Mouse (Mus musculus) E14TG2a.4 (cell line): ENCODE measurements around the gene Bsg.

Experiments
- H3K27me3 ChIP-seq: 2 replicates; pipeline ENCODE4 v1.6.1; 2014; ENCODE audit warnings: low read length, control low read depth; ENCODE audit not compliant: insufficient read depth
- H3K36me3 ChIP-seq: 2 replicates; pipeline ENCODE4 v1.6.1; 2014; ENCODE audit warnings: low read length, control low read depth; ENCODE audit not compliant: insufficient read depth
- H3K4me1 ChIP-seq: replicated peaks from 2 replicates; pipeline ENCODE4 v1.6.1; 2014; ENCODE audit warnings: low read depth, low read length, control low read depth
- H3K4me3 ChIP-seq: replicated peaks from 2 replicates; pipeline ENCODE4 v1.5.1; 2014; ENCODE audit warnings: mild to moderate bottlenecking, low read length
- H3K9me3 ChIP-seq: 2 replicates; pipeline ENCODE4 v1.6.1; 2014; ENCODE audit warnings: low read length, control low read depth
- CTCF ChIP-seq: conservative IDR thresholded peaks from 2 replicates; pipeline ENCODE4 v1.5.1; 2014; ENCODE audit warnings: low read length
- NANOG ChIP-seq: IDR thresholded peaks from 2 replicates; pipeline ENCODE4 v1.6.1; 2014; ENCODE audit warnings: borderline replicate concordance, low read length, mixed read lengths
- POU5F1 ChIP-seq: IDR thresholded peaks from 2 replicates; pipeline ENCODE4 v1.6.1; 2014; ENCODE audit warnings: low read length, borderline replicate concordance

Bsg gene

DNA sequence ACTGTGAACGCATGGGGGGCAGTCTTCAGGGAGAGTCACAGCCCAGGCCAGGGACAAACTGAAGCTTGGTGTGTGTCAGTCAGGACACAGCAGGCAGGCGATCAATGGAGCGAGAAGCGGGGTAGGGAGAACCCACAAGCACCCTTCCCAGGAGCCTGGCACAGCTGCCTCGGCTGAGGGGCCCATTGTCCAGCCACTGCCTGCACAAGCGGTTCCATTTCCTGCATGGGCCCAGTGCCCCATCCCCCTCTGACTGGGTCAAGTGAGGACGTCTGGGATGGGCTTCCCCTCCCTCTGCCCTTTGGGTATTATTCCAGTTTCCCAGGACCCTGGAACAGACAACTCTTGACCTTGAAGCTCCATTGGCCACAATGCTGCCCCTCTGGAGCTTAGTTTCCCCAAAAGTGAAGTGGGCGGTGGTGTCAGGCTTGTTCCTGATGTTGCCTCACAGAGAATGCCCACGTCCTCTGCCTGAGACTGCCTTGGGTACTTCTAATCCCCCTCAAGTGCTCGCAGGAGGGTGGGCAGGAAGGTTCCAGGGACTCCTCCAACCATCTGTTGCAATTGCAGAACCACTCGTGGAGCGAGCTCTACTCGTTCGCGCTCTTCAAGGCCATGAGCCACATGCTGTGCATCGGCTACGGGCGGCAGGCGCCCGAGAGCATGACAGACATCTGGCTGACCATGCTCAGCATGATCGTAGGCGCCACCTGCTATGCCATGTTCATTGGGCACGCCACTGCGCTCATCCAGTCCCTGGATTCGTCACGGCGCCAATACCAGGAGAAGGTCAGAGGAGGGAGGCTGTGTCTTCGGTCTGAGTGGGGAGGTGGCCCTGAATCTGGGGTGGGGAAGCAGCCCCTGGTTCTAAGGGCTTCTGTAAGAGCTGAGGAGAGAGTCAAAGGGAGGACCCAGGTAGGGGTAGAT is 24.3 kb downstream of the Bsg start:
- peak overlapping the region; percentile 23; the same call in 1 of the 2 replicates for H3K4me3 ChIP-seq
- no peaks in the 10 kb centered on the region for H3K27me3 ChIP-seq
- H3K36me3 ChIP-seq, result peaks cover 41% of the 10 kb centered on the region
- peaks cover 47% of the 10 kb centered on the region for H3K4me1 ChIP-seq
- H3K9me3 ChIP-seq, result peaks cover 13% of the 10 kb centered on the region
- no peak for TF ChIP-seq POU5F1
- no peak for TF ChIP-seq CTCF
- no peak for TF ChIP-seq NANOG

DNA sequence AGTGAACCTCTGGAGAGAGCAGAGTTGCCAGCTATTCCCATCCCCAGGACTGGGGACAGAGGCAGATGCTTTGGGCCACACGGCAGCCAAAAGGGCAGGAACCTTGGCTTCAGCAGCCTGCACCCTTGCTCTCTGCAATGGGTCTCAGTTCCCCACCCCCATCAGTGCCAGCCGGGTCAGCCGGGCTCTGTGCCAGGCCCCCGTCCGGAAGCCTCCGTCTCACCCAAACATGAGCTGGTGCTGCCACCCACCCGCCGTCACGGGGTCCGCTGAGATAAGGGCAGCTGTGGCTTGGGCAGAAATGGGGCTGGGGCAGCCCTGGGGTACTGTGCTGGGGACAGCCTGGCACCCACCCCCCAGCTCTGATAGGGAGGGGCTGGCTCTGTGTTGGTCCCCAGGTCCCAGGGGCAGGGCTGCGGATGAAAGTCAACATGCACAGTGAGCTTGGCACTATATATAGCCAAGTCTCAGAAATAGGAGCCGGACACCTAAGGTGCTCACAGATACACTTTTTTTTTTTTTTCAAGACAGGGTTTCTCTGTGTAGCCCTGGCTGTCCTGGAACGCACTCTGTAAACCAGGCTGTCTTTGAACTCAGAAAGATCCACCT is 25.2 kb downstream of the Bsg start:
- no peaks in the 10 kb centered on the region; the same call in 1 of the 2 replicates for H3K27me3 ChIP-seq
- TF ChIP-seq CTCF (no peak), POU5F1 (no peak), NANOG (no peak)
- peaks cover 47% of the 10 kb centered on the region for H3K4me1 ChIP-seq
- peaks cover 48% of the 10 kb centered on the region for H3K36me3 ChIP-seq
- H3K4me3 ChIP-seq, result no peak overlapping the region
- peaks cover 13% of the 10 kb centered on the region for H3K9me3 ChIP-seq

DNA sequence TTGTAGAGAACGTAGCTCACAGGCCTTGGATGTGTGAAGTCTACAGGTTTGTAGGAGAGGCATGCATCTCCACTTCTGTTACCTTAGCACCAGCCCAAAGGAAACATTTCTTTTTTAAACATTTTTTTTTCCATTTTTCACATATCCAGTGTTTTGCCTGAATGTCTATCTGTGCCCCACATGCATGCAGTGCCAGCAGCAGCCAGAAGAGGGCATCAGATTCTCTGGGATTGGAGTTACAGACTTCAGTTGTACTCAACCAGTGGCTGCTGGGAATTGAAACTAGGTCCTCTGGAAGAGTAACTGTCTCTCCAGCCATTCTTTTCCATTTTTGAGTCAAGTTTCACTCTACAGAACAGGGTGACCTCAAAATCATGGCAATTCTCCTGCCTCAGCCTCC is 28.2 kb downstream of the Bsg start:
- H3K4me1 ChIP-seq, result peaks cover 40% of the 10 kb centered on the region
- no peaks in the 10 kb centered on the region; the same call in none of the 2 replicates for H3K27me3 ChIP-seq
- H3K4me3 ChIP-seq, result no peak overlapping the region
- TF ChIP-seq CTCF (peak; percentile 95), NANOG (no peak), POU5F1 (no peak)
- H3K36me3 ChIP-seq, result peaks cover 48% of the 10 kb centered on the region
- peaks cover 16% of the 10 kb centered on the region for H3K9me3 ChIP-seq

DNA sequence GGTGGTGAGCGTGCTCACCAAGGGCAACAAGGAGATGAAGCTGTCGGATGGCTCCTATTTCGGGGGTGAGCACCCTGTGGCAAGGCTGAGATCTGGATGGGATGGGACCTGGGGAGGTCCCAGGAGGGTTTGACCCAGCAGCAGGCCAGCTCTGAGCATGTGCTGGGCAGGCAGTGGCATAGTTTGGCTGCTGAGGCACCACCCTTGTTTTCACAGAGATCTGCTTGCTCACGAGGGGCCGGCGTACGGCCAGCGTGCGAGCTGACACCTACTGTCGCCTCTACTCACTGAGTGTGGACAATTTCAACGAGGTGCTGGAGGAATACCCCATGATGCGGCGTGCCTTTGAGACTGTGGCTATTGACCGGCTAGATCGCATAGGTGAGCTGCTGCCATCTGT is 29.6 kb downstream of the Bsg start:
- TF ChIP-seq POU5F1, result no peak
- TF ChIP-seq CTCF, result no peak
- no peak for TF ChIP-seq NANOG
- H3K27me3 ChIP-seq, result no peaks in the 10 kb centered on the region; the same call in none of the 2 replicates
- H3K9me3 ChIP-seq, result peaks cover 28% of the 10 kb centered on the region
- peaks cover 60% of the 10 kb centered on the region for H3K36me3 ChIP-seq
- H3K4me3 ChIP-seq, result no peak overlapping the region
- H3K4me1 ChIP-seq, result peaks cover 30% of the 10 kb centered on the region

DNA sequence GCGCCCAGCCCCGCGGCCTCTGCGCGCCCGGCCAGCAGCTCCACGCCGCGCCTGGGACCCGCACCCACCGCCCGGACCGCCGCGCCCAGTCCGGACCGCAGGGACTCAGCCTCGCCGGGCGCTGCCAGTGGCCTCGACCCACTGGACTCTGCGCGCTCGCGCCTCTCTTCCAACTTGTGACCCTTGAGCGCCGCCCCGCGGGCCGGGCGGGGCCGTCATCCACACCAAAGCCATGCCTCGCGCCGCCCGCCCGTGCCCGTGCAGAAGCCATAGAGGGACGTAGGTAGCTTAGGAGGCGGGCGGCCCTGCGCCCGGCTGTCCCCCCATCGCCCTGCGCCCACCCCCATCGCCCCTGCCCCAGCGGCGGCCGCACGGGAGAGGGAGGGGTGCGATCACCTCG is 31.1 kb downstream of the Bsg start:
- TF ChIP-seq CTCF (no peak), NANOG (no peak), POU5F1 (no peak)
- peaks cover 23% of the 10 kb centered on the region for H3K4me1 ChIP-seq
- peak overlapping the region; percentile 78 for H3K4me3 ChIP-seq
- H3K9me3 ChIP-seq, result peaks cover 43% of the 10 kb centered on the region
- peaks cover 75% of the 10 kb centered on the region for H3K36me3 ChIP-seq
- no peaks in the 10 kb centered on the region; the same call in none of the 2 replicates for H3K27me3 ChIP-seq

DNA sequence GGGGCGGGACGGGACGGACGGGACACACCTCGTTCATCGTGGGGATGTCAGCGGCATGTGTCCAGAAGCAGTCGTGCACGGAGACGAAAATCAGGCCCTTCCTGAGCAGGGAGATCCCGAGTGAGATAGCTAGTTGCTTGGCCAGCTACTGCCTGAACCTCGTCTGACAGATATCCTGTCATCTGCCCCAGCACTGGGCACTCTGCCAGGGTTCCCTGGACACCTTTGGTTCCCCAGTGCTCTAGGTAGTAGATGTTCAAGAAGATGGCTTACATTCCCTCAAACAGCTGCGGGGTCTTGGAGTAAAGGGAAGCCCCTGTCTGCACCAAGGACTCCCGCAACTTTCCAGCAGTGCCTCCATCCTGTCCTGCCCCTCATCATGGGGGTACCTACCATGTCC is 32.4 kb downstream of the Bsg start:
- Histone ChIP-seq H3K27me3 (no peaks in the 10 kb centered on the region; the same call in none of the 2 replicates), H3K4me1 (peaks cover 23% of the 10 kb centered on the region), H3K36me3 (peaks cover 81% of the 10 kb centered on the region), H3K4me3 (no peak overlapping the region), H3K9me3 (peaks cover 57% of the 10 kb centered on the region)
- TF ChIP-seq CTCF, result no peak
- no peak for TF ChIP-seq NANOG
- TF ChIP-seq POU5F1, result no peak

DNA sequence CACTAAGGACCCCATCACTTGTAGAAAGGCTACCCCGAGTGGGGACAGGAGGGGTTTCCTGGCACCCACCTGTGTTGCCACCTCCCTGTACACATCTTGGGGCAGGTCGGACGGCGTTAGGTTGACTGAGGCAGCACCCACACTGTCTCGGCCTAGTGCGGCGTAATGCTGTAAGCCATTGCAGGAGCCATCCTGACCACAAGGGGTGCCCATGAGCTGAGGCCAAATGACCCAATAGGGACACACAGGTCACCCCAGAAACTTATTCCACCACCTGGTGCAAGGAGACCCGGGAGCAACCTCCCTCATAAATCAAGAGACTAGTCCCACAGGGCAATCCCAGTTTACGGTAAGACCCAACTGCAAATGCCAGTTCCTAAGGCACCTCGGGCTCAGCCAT is 34.0 kb downstream of the Bsg start:
- H3K27me3 ChIP-seq, result no peaks in the 10 kb centered on the region; the same call in none of the 2 replicates
- H3K4me3 ChIP-seq, result peak overlapping the region; percentile 48
- TF ChIP-seq CTCF, result no peak; the same call in 1 of the 2 replicates
- no peak for TF ChIP-seq POU5F1
- TF ChIP-seq NANOG, result no peak
- peaks cover 71% of the 10 kb centered on the region for H3K9me3 ChIP-seq
- peaks cover 86% of the 10 kb centered on the region for H3K36me3 ChIP-seq
- H3K4me1 ChIP-seq, result peaks cover 16% of the 10 kb centered on the region

DNA sequence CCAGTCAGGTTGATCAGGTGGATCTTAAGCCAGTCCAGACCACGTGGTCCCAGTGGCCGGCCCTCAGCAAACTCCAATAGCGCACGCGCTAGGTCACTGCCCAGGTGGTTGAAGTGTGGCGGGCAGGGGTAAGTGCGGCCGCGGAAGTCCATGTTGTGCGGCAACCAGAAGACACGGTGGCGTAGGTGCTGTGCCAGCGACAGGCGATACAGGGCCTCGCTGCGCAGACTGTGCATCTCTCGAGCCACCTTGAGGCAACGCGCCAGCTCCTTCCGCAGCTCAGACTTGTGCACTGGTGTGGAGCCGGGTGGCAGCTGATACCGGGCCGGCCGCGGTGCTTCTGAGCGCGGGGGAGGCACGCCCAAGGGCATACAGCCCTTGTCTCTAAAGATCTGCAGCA is 34.9 kb downstream of the Bsg start:
- peaks cover 88% of the 10 kb centered on the region for H3K36me3 ChIP-seq
- H3K9me3 ChIP-seq, result peaks cover 72% of the 10 kb centered on the region
- H3K4me3 ChIP-seq, result 0 out of 2 replicates have a peak overlapping the region, but pooled peaks have one; percentile 48
- peak; percentile 41 for TF ChIP-seq POU5F1
- TF ChIP-seq NANOG, result no peak
- no peak for TF ChIP-seq CTCF
- H3K4me1 ChIP-seq, result peaks cover 22% of the 10 kb centered on the region
- H3K27me3 ChIP-seq, result no peaks in the 10 kb centered on the region; the same call in none of the 2 replicates
